Mouse (Mus musculus) stomach, postnatal 0 days (tissue): ENCODE measurements around the gene Slc6a8. TPM values are rescaled to one million over a fixed set of nuclear protein-coding genes. Genes with fewer than 3 reads are reported as not detected.

ENCODE experiments used
- ATAC-seq: fragments of 200-750 bp; cut with Nextera tagmentation; 2 replicates; pipeline ENCODE4 v1.8.0; 2017; ENCODE audit not compliant: low FRiP score, low TSS enrichment
- DNase-seq: peaks from one replicate; pipeline ENCODE4 v3.0.0-alpha.2; 2016; ENCODE audit warnings: low spot score
- H3K27ac ChIP-seq: fragments of 300-500 bp; sonication (generic); replicated peaks from 2 replicates; pipeline ENCODE4 v1.5.1; 2014; ENCODE audit warnings: mild to moderate bottlenecking, control low read depth
- H3K27me3 ChIP-seq: fragments of 300-500 bp; sonication (generic); 2 replicates; pipeline ENCODE4 v1.6.1; 2014; ENCODE audit warnings: low read length; ENCODE audit not compliant: control insufficient read depth, insufficient read depth
- H3K36me3 ChIP-seq: fragments of 300-500 bp; sonication (generic); 2 replicates; pipeline ENCODE4 v1.6.1; 2014; ENCODE audit warnings: low read length, mixed read lengths; ENCODE audit not compliant: control insufficient read depth, insufficient read depth
- H3K4me1 ChIP-seq: fragments of 300-500 bp; sonication (generic); replicated peaks from 2 replicates; pipeline ENCODE4 v1.6.1; 2014; ENCODE audit warnings: antibody characterized with exemption; ENCODE audit not compliant: control insufficient read depth, insufficient read depth
- H3K4me2 ChIP-seq: fragments of 300-500 bp; sonication (generic); replicated peaks from 2 replicates; pipeline ENCODE4 v1.6.1; 2014; ENCODE audit warnings: low read depth, mild to moderate bottlenecking, control low read depth, moderate library complexity
- H3K4me3 ChIP-seq: fragments of 300-500 bp; sonication (generic); 2 replicates; pipeline ENCODE4 v1.5.1; 2014; ENCODE audit warnings: low read depth, low read length, control low read depth
- H3K9ac ChIP-seq: fragments of 300-500 bp; sonication (generic); 2 replicates; pipeline ENCODE4 v1.6.1; 2014; ENCODE audit warnings: mild to moderate bottlenecking, low read length, control low read depth, mixed read lengths
- H3K9me3 ChIP-seq: fragments of 300-500 bp; sonication (generic); 2 replicates; pipeline ENCODE4 v1.6.1; 2016; ENCODE audit warnings: low read length; ENCODE audit not compliant: control insufficient read depth
- CTCF ChIP-seq: IDR thresholded peaks from 2 replicates; pipeline ENCODE4 v1.5.1; 2016; ENCODE audit warnings: antibody characterized with exemption, low read depth, mild to moderate bottlenecking, moderate library complexity
- EP300 ChIP-seq: optimal IDR thresholded peaks from 2 replicates; pipeline ENCODE3; 2016; ENCODE audit warnings: antibody characterized with exemption
- WGBS: fragments of 180-500 bp; shearing (Covaris S2); extraction: QIAGEN DNeasy Blood & Tissue Kit; methylation state at CpG from one replicate; pipeline ENCODE4 v1.1.7; 2014; 5-methylcytosine and 5-hydroxymethylcytosine counted together
- polyA plus RNA-seq: library from polyadenylated mRNA; unstranded; fragments of >200 nt; fragmentation: Nextera tagmentation; extraction: Ambion mirVana; gene quantifications from 2 replicates; pipeline ENCODE4 v1.2.1, GENCODE M21; 2015

The Slc6a8 gene
- polyA plus RNA-seq, 1 experiment from 2014 or later, result 7.5 TPM

DNA sequence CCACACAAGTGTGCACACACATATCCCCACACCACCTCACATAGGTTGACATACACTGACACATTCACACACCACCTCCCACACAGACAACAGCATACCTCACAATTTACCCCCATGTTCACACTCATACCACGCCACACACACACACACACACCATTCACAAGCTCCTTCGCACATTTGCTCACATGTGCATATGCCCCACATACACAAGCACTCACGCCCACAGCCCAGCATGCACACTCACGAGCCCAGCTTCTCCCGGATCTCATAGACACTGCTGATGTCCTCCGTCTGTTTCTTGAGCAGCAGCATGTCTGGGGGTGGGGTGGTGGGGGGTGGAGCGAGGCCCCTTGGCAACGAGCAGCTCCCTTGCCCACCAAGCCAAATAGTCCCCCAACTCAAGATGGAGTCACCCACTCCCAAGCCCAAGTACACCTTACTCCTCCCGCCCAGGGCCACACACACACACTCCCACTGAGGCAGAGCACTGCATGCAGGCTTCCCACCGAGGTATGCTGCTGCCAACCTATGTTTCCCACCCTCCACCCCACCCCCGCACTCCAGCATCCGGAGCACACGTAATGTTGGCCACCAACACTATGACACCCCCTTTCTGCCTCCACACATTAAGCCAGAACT is 13.9 kb upstream of the Slc6a8 start:
- DNase-seq (no peak), ATAC-seq (peak; percentile 27; the same call in 1 of the 2 replicates)
- H3K27me3 ChIP-seq, result no peaks in the 10 kb centered on the region
- no peaks in the 10 kb centered on the region for H3K4me1 ChIP-seq
- H3K9me3 ChIP-seq, result no peaks in the 10 kb centered on the region
- H3K4me2 ChIP-seq, result peak overlapping the region; percentile 63; the same call in 1 of the 2 replicates
- H3K9ac ChIP-seq, result no peak overlapping the region; the same call in 1 of the 2 replicates
- 59% methylated on average over 13 of the region's 13 CpGs for WGBS
- no peaks in the 10 kb centered on the region for H3K36me3 ChIP-seq
- no peak overlapping the region for H3K27ac ChIP-seq
- peak overlapping the region; percentile 40 for H3K4me3 ChIP-seq
- TF ChIP-seq EP300, result no peak
- no peak for TF ChIP-seq CTCF

DNA sequence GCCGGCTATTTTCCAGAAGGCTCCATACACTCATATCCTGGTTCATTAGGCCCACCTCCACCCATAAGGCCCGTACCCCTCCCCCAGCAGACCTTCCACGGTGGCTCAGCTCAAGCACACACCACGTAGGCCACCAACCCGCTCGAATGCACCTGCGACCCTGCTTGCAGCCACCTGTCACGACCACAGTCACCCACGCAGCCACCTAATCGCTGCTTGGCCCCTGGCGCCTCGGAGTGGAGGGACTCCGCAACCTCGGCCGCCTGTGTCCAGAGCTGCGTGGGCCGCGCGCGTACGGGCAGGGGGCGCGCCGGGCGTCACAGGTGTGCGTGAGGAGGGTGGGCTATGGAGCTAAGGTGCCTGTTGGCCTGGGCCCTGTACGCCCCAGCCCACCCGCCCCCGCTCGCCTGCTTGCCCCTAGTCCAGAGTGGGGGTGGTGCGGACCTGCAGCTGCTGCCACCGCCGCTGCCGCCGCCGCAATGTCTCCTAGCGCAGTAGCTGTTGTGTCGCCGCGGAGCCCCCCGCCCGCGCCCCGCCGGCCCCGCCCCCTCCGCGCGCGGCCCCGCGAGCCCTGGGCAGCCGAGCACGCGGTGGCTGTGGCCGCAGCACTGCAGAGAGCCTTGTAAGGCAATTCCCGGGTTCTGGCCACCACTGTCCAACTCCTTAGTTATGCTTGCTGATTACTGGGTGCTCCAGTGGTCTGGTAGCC is 13.2 kb upstream of the Slc6a8 start, which contains the start of gene Pnck:
Pnck (minus strand) TSS at position 543 of the 709 bp plus-strand sequence.
- Histone ChIP-seq H3K4me3 (peak within 1 kb of the TSS; percentile 40), H3K4me1 (no peaks in the 10 kb centered on the region), H3K4me2 (peak within 1 kb of the TSS; percentile 63), H3K27ac (peak within 1 kb of the TSS; percentile 24; the same call in 1 of the 2 replicates), H3K27me3 (no peaks in the 10 kb centered on the region), H3K9me3 (no peaks in the 10 kb centered on the region), H3K36me3 (no peaks in the 10 kb centered on the region), H3K9ac (peak within 1 kb of the TSS; percentile 63)
- 8% methylated on average over 50 of the region's 57 CpGs for WGBS
- ATAC-seq (peak; percentile 48), DNase-seq (no peak)
- TF ChIP-seq EP300 (no peak), CTCF (no peak)

DNA sequence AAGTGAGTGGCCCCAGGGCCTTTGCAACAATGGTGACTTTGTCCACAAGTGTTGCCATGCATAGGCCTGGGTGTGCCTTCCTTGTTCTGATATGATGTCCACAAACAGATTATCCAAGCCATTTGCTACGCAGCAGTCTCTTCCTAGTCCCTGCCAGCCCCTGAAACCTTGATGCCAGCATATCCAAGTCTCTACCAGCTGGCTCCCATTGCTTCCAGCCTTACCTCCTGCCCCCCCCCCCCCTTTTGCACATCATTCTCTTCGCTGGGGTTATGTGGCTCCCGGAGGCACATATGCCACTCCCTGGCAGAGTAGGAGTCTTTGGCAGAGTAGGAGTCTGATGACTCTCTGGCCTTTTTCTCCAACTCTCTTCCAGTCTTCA is 12.7 kb upstream of the Slc6a8 start:
- Histone ChIP-seq H3K36me3 (no peaks in the 10 kb centered on the region), H3K4me2 (peak overlapping the region; percentile 63), H3K27me3 (no peaks in the 10 kb centered on the region), H3K4me1 (no peaks in the 10 kb centered on the region), H3K27ac (0 out of 2 replicates have a peak overlapping the region, but pooled peaks have one; percentile 24), H3K9ac (peak overlapping the region; percentile 63; the same call in 1 of the 2 replicates), H3K9me3 (no peaks in the 10 kb centered on the region), H3K4me3 (peak overlapping the region; percentile 40)
- DNase-seq, result no peak
- WGBS, result 54% methylated on average over 3 of the region's 3 CpGs
- ATAC-seq, result peak; percentile 11; the same call in 1 of the 2 replicates
- TF ChIP-seq EP300 (no peak), CTCF (no peak)

DNA sequence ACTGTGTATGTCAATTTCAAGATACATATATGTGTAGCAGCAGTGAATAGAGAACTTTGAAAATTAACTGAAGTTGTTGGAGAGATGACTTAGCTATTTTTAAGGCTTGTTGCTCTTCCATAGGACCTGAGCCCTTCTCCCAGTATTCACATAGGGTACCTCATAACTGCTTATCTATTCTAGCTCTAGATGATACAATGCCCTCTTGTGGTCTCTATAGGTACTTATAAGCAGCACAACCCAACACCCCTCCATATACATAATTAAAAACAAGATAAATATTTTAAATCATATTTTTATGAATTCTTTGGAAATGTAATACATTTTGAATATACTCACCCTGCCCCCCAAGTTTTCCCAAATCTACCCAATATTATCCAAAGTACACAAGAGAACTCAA is 9.8 kb upstream of the Slc6a8 start:
- TF ChIP-seq EP300, result no peak
- peak; percentile 56 for TF ChIP-seq CTCF
- Histone ChIP-seq H3K4me2 (no peak overlapping the region), H3K4me3 (no peak overlapping the region), H3K4me1 (no peaks in the 10 kb centered on the region), H3K9me3 (no peaks in the 10 kb centered on the region), H3K36me3 (no peaks in the 10 kb centered on the region), H3K9ac (no peak overlapping the region), H3K27me3 (no peaks in the 10 kb centered on the region), H3K27ac (no peak overlapping the region)
- DNase-seq, result no peak
- ATAC-seq, result no peak

DNA sequence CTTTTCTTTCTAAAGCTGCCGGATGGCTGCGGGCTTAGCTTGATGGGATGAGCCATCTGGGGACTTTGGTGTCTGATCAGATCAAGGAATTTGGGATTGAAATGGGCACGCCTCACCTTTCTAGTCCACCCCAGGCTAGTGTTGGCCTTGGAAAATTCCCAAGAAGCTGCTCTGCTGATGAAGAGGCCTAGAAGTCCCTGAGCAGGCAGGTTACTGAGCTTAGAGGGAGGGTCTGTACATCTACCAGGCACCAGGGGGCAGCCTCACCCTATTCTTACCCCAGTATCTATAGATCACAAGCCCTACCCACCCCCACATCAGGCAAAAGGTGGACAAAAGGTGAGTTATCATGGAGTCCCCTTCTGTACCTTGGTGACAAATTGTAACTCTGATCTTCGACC is 919 bp upstream of the Slc6a8 start:
- Histone ChIP-seq H3K4me1 (no peaks in the 10 kb centered on the region), H3K27ac (no peak overlapping the region), H3K4me3 (no peak overlapping the region), H3K9ac (no peak overlapping the region), H3K27me3 (no peaks in the 10 kb centered on the region), H3K4me2 (no peak overlapping the region), H3K9me3 (no peaks in the 10 kb centered on the region), H3K36me3 (no peaks in the 10 kb centered on the region)
- WGBS, result 61% methylated on average over 4 of the region's 4 CpGs
- ATAC-seq (peak; percentile 67), DNase-seq (peak; percentile 61)
- TF ChIP-seq EP300, result no peak
- peak; percentile 73 for TF ChIP-seq CTCF

DNA sequence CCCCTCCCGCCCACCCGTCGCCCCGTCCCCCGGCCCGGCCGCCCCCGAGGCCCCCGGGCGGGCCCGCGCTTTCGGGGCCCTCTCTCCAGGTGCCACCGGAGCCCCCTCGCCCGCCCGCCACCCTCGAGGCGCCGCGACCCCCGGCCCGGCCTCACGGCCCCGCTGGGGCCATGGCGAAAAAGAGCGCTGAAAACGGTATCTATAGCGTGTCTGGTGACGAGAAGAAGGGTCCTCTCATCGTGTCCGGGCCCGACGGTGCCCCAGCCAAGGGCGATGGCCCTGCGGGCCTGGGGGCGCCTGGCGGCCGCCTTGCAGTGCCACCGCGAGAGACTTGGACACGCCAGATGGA is 643 bp downstream of the Slc6a8 start:
- H3K36me3 ChIP-seq, result no peaks in the 10 kb centered on the region
- H3K4me2 ChIP-seq, result peak overlapping the region; percentile 66
- TF ChIP-seq EP300, result no peak
- peak overlapping the region; percentile 75 for H3K9ac ChIP-seq
- H3K27ac ChIP-seq, result peak overlapping the region; percentile 78; the same call in 1 of the 2 replicates
- no peaks in the 10 kb centered on the region for H3K4me1 ChIP-seq
- WGBS, result 12% methylated on average over 21 of the region's 42 CpGs
- peak overlapping the region; percentile 54 for H3K4me3 ChIP-seq
- no peaks in the 10 kb centered on the region for H3K9me3 ChIP-seq
- ATAC-seq (0 out of 2 replicates have a peak, but pooled peaks have one; percentile 13), DNase-seq (no peak)
- H3K27me3 ChIP-seq, result no peaks in the 10 kb centered on the region
